Mouse (Mus musculus) kidney, embryonic 14.5 days (tissue): ENCODE measurements around the gene Greb1. TPM values are rescaled to one million over a fixed set of nuclear protein-coding genes. Genes with fewer than 3 reads are reported as not detected.

Experiments used
- ATAC-seq: fragments of 200-750 bp; cut with Nextera tagmentation; 2 replicates; pipeline ENCODE4 v1.8.0; 2017; ENCODE audit warnings: moderate number of reproducible peaks, mild to moderate bottlenecking, moderate TSS enrichment, moderate library complexity; ENCODE audit not compliant: low FRiP score, low TSS enrichment
- H3K27ac ChIP-seq: fragments of 300-500 bp; sonication (generic); 2 replicates; pipeline ENCODE4 v1.5.1; 2014; ENCODE audit warnings: low read depth, mild to moderate bottlenecking, low read length, moderate library complexity, mixed read lengths
- H3K27me3 ChIP-seq: fragments of 300-500 bp; sonication (generic); 2 replicates; pipeline ENCODE4 v1.6.1; 2014; ENCODE audit warnings: mild to moderate bottlenecking, low read length; ENCODE audit not compliant: control insufficient read depth, insufficient read depth
- H3K36me3 ChIP-seq: fragments of 300-500 bp; sonication (generic); 2 replicates; pipeline ENCODE4 v1.6.1; 2014; ENCODE audit warnings: low read length, mixed read lengths; ENCODE audit not compliant: control insufficient read depth, insufficient read depth
- H3K4me1 ChIP-seq: fragments of 300-500 bp; sonication (generic); 2 replicates; pipeline ENCODE4 v1.6.1; 2014; ENCODE audit warnings: low read length, mixed read lengths; ENCODE audit not compliant: control insufficient read depth, insufficient read depth
- H3K4me2 ChIP-seq: fragments of 300-500 bp; sonication (generic); replicated peaks from 2 replicates; pipeline ENCODE4 v1.6.1; 2014; ENCODE audit warnings: low read depth, mild to moderate bottlenecking, low read length
- H3K4me3 ChIP-seq: fragments of 300-500 bp; sonication (generic); 2 replicates; pipeline ENCODE4 v1.5.1; 2014; ENCODE audit warnings: mild to moderate bottlenecking, low read length
- H3K9ac ChIP-seq: fragments of 300-500 bp; sonication (generic); 2 replicates; pipeline ENCODE4 v1.6.1; 2014; ENCODE audit warnings: low read depth, mild to moderate bottlenecking, low read length, moderate library complexity
- H3K9me3 ChIP-seq: fragments of 300-500 bp; sonication (generic); 2 replicates; pipeline ENCODE4 v1.6.1; 2016; ENCODE audit warnings: low read length; ENCODE audit not compliant: control insufficient read depth
- WGBS: fragments of 180-500 bp; shearing (Covaris S2); extraction: QIAGEN DNeasy Blood & Tissue Kit; methylation state at CpG from one replicate; pipeline ENCODE4 v1.1.7; 2014; 5-methylcytosine and 5-hydroxymethylcytosine counted together
- microRNA-seq: library from miRNA; unstranded; fragments of <30 nt; microRNA quantifications from one replicate; pipeline ENCODE4, GENCODE M21; 2016
- polyA plus RNA-seq: library from polyadenylated mRNA; unstranded; fragments of >200 nt; fragmentation: Nextera tagmentation; extraction: Ambion mirVana; gene quantifications from 2 replicates; pipeline ENCODE4 v1.2.1, GENCODE M21; 2014

The Greb1 gene
- polyA plus RNA-seq, 1 experiment from 2014 or later: 8.6 TPM

DNA sequence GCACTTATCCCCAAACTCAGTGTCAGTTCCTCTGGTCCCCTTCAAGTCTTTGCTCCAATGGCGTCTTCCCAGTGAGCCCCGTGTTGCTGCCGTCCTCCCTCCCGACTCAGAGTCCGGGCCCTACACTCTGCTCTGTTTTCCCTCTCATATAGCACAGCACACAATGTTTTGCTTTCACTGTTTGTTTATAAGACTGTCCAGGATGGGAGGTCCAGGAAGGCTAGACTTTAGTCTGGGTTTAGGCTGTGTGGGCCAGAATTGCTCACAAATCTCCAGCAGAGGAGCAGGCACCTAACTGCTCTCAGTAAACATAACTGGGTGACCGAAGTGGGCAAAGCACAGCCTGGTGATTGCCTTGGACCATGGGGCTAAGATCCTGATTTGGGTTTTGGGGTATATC lies 167.5 kb downstream of the Greb1 start:
- no peak overlapping the region for H3K4me2 ChIP-seq
- 71% methylated on average over 6 of the region's 6 CpGs for WGBS
- H3K4me3 ChIP-seq: no peak overlapping the region
- no peaks in the 10 kb centered on the region for H3K36me3 ChIP-seq
- no peak overlapping the region for H3K9ac ChIP-seq
- no peak overlapping the region for H3K27ac ChIP-seq
- H3K27me3 ChIP-seq: no peaks in the 10 kb centered on the region
- ATAC-seq: no peak
- H3K4me1 ChIP-seq: no peaks in the 10 kb centered on the region
- no peaks in the 10 kb centered on the region for H3K9me3 ChIP-seq

DNA sequence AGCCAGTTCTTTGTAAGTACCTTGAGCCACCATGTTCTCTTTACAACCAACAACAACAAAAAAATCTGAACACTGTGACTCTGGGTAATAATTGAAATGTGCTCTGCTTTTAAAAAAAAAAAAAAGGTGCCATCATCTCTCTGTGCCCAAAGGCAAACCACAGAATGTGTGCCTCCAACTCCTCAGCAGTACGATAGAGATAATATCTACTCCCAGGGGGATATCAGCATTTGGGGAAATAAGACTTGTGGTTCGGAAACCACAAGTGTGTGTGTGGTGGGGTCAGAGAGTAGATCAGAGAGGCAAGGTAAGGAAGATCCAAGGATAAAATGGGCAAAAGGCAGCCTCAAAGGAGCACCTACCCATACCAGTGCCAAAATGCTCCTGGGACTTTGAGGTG lies 169.3 kb downstream of the Greb1 start:
- no peak overlapping the region for H3K4me2 ChIP-seq
- H3K4me1 ChIP-seq: no peaks in the 10 kb centered on the region
- ATAC-seq: no peak
- no peak overlapping the region for H3K27ac ChIP-seq
- no peak overlapping the region for H3K4me3 ChIP-seq
- H3K9me3 ChIP-seq: no peaks in the 10 kb centered on the region
- no peaks in the 10 kb centered on the region for H3K27me3 ChIP-seq
- H3K36me3 ChIP-seq: no peaks in the 10 kb centered on the region
- no peak overlapping the region for H3K9ac ChIP-seq
- WGBS: 79% methylated on average over 2 of the region's 2 CpGs

DNA sequence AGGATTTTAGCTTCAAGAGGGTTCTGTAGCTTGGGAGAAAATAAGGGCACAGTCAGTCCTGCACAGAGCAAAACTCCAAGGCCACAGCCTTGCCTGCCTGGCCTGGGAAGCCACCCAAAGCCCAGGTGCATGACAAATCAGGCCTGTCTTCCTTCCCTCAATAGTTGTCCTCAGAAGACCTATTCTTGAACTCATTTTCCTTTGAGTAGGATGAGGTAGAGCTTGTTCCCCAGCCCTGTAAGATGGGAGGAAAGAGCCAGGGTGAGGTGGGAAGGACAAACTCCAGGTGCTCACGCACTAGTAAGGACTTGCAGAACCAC lies 169.9 kb downstream of the Greb1 start:
- no peak overlapping the region for H3K9ac ChIP-seq
- no peaks in the 10 kb centered on the region for H3K27me3 ChIP-seq
- no peaks in the 10 kb centered on the region for H3K36me3 ChIP-seq
- H3K4me3 ChIP-seq: no peak overlapping the region
- no peaks in the 10 kb centered on the region for H3K4me1 ChIP-seq
- H3K27ac ChIP-seq: no peak overlapping the region
- ATAC-seq: no peak
- no peaks in the 10 kb centered on the region for H3K9me3 ChIP-seq
- WGBS: 96% methylated on average over 1 of the region's 1 CpGs
- H3K4me2 ChIP-seq: no peak overlapping the region

DNA sequence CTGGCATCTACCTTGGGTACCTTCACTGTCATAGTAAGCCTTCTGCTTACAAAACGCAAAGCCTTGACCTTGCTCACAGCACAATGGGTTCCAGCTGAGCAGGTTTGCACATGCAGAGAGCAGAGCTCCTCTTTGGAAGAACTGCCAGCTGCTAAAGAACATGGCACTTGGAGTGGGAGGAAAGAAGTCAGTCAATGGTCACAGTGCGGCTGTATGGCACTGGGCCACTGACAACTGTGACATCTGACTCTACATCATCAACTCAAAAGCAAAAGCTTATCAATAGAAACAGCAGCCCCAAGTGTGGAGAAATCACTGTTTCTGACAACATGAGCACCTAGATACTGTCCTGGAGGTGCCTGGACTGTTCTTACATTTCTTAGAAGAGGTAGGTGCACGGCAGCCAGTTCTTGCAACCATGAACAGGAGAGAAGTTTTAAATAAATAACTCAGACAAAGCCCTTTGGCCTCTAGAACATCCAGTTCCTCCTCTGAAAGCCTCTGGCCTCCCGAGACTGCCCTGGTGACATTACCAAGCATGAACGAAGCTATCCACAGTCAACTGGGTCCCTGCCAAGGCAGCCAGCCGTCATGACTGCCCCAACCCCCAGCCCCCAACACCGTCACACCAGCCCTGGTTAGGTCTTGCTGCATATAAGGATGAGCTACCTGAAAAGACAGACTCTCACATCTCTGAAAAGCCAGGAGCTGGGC lies 170.4 kb downstream of the Greb1 start:
- Histone ChIP-seq H3K4me2 (no peak overlapping the region), H3K9ac (no peak overlapping the region), H3K9me3 (no peaks in the 10 kb centered on the region), H3K4me3 (no peak overlapping the region), H3K36me3 (no peaks in the 10 kb centered on the region), H3K27me3 (no peaks in the 10 kb centered on the region), H3K4me1 (no peaks in the 10 kb centered on the region), H3K27ac (no peak overlapping the region)
- WGBS: 54% methylated on average over 7 of the region's 7 CpGs
- ATAC-seq: no peak

Small RNAs within 50 kb of the gene (microRNA-seq; reads per million reads assigned to microRNA genes)
- not detected for gene Gm44305

Other genes starting within 250 kb of the Greb1 start
- 3.5 and 6.1 TPM in 2 replicates for gene Lpin1, start 189.9 kb downstream of the Greb1 start, polyA plus RNA-seq
- 0.64 and 0.76 TPM in 2 replicates for gene Ntsr2, start 147.5 kb downstream of the Greb1 start, polyA plus RNA-seq
- 36.8 and 56.7 TPM in 2 replicates for gene E2f6, start 10.1 kb upstream of the Greb1 start, polyA plus RNA-seq
- gene Rock2, start 94.0 kb upstream of the Greb1 start, polyA plus RNA-seq: 17.4 and 22.3 TPM in 2 replicates
- gene Pqlc3, start 199.5 kb upstream of the Greb1 start, polyA plus RNA-seq: 2.5 and 3.0 TPM in 2 replicates
- 0.14 and 0.63 TPM in 2 replicates for gene 2410004P03Rik, start 210.8 kb upstream of the Greb1 start, polyA plus RNA-seq